Mouse (Mus musculus) effector memory CD4-positive, alpha-beta T cell, adult 5 months (primary cell): Measurements from ENCODE around the gene Mogs. TPM values are rescaled to one million over a fixed set of nuclear protein-coding genes. Genes with fewer than 3 reads are reported as not detected.

ENCODE experiments used
- polyA plus RNA-seq: library from polyadenylated mRNA; unstranded; fragments of 100-300 nt; shearing (Covaris generic); gene quantifications from one replicate; pipeline ENCODE4 v1.2.1, GENCODE M21; 2017

The Mogs gene
- polyA plus RNA-seq, result 71.4 TPM

DNA sequence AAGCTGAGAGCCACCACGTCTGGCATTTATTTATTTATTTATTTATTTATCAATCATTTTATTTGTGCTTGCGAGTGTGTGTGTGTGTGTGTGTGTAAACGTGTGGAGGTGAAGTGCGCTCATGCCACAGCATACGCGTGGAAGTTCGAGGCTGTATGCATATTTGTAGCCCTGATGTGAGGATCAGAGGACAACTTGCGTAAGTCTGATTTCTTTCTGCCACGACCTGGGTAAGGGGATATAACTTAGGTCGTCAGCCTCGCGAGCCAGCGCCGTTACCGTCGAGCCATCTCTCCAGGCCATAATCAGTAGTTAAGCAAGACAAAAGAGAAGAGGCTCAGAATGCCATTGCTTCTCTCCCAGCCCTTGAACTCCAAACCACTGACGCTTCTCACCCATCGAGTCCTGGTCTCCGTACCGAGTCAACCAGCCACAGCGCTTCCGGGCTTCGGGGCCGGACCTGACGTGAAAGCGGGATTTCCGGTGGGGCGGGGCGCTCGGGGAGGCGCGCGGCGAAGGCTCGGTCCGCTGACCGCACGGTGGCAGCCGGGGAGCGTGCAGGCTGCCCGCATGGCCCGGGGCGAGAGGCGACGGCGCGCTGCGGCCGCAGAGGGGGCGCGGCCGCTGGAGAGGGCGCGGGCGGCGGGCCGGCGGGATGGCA, at the start of gene Mogs:
Gene Mogs, plus strand, starts transcription at position 486 of the 661 bp plus-strand sequence.

DNA sequence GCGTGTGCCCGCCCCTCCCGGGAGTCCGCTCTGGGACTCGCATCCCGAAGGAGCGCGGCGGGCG, 45.2 kb upstream of the Mogs start, which contains the start of gene Tlx2:
Gene Tlx2, minus strand, starts transcription at position 47 of the 64 bp plus-strand sequence.

DNA sequence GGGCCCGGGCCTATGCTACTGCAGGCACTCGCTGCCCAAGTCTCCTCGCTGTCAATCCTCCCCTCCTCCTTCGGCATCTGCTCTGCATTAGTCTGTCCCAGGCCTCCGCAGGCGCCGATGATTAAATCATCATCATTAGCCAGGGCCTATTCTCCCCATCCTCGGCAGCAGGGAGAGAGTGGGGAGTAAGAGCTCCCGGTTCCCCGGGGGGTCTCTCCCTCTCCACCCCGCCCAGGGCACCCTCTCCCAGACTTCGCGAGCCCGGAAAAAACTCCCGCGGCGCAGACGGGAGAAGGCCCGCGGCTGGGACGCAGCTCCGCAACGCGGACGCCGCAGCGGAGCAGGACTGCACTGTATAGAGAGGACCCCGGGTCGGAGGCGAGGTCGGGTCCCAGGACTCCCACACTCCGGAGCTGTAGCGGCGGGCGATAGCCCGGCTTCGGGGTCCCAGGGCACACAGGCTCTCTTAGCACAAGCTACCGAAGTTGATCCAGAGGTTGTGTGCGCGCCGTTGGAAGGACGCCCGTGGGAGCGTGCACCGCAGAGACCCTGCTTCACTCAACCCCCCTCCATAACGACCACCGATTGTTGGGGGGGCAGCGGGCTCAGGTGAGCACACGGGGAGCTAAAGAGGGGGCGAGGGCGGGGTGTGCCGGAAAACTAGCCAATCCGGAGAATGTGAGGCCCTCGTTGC, 37.5 kb upstream of the Mogs start, which contains the start of gene Pcgf1:
Gene Pcgf1, plus strand, starts transcription at position 240 of the 694 bp plus-strand sequence.

DNA sequence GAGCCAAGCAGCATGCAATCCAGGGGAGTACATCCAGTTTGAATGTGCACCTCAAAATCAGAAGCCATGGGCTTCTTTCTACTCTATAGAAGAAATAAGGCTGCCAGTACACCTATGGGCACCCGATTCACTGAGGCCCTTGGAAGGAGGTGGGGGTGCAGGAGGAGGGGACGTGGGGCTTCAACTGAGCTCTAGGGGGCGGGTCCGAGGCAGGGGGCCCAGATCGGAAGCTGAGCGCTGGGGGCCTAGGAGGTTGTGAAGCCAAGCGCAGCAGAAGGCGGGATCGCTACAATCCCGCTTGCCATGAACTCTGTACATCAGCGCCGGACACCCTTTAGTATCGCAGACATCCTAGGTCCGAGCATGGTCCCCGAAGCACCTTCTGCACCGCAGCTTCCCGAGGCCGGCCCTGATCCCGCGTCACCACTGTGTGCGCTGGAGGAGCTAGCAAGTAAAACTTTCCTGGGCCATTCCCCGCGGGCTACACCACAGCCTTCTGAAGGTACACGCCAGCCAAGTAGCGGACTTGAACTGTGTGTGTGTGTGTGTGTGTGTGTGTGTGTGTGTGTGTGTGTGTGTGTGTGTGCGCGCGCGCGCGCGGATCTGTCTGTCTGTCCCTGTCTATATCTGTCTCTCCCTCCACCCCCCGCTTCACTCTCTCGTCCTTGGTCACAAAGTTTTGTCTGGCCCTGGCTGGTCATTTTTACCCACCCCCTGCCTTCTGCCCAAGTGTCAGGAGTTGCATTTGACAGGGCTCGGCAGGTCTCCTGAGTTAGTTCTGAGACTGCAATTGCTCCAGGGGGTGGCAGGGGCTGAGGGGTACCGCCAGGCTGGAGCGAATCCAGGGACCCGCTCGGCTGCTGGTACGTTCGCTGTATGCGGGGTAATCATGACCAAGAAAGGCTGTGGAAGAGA, 28.9 kb upstream of the Mogs start, which contains the start of gene Lbx2:
Gene Lbx2, plus strand, starts transcription at position 247 of the 915 bp plus-strand sequence.

GRCm38 (mm10) chr6:83101316-83101687, 14.0 kb upstream of the Mogs start, which contains the start of the genes Ccdc142 and Gm42688:
Gene Ccdc142, plus strand, starts transcription at chr6:83101601.
Gene Gm42688, plus strand, starts transcription at chr6:83101617.

DNA sequence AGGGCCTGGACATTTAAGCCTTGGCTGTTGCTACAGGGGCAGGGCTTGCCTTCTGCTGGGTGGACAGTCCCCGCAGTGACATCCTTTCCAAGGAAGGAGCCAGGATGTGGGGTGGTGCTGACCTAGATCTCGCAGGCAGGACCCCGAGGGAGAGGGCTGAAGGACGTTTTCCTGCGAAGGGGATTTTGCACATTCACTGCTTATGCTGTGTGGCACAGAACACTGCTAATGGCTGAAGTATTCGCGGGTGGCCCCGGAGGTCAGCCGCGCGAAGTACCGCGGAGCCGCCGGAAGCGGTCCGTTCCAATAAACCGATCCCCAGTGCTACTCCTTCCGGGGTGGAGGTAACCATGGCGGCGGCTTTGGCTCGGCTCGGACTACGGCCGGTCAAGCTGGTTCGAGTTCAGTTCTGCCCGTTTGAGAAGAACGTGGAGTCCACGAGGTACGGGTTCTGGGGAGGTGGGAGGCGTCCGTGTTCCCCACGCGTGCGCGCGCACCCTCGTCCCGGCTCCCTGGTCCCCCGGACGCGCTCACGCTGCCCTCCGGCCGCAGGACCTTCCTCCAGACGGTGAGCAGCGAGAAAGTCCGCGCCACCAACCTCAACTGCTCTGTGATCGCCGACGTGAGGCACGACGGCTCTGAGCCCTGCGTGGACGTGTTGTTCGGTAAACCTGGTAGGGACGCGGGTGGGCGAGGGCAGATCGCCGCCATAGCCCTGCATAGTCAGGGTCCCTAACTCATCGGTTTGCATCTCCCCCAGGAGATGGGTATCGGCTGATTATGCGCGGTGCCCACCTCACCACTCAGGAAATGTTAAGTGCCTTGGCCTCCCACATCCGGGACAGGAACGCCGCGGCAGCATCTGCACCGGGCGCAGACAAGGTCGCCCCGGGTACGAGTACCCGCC, 6.3 kb upstream of the Mogs start, which contains the start of gene Mrpl53:
Gene Mrpl53, plus strand, starts transcription at position 279 of the 907 bp plus-strand sequence.

GRCm38 (mm10) chr6:83120930-83121862, 5.9 kb downstream of the Mogs start, which contains the start of gene Wbp1:
Gene Wbp1, minus strand, starts transcription at chr6:83121559.

GRCm38 (mm10) chr6:83125331-83125730, 10.0 kb downstream of the Mogs start, which contains the start of gene Ino80b:
Gene Ino80b, minus strand, starts transcription at chr6:83125431.

GRCm38 (mm10) chr6:83134951-83135513, 19.7 kb downstream of the Mogs start, which contains the start of gene Rtkn:
Gene Rtkn, plus strand, starts transcription at chr6:83135463.

DNA sequence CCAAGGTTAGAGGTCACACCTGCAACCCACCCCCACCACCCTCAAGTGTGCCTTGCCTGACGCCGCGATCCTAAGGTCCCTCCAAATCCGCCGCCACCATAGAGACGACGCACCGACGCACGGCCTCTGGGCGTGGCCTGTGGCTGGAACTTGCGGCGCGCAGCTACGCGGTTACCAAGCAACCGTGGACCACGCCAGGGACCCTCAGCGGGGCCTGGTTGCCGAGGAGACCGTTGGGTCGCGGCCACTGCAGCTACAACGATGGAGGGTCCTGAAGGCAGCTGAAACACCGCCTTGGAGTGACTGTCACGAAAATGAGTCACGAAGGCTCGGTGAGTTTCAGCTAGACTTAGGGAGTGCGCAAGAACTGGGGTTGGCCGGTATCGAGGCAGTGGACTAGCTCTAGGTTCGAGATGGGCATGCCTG, 41.0 kb downstream of the Mogs start, which contains the start of the genes Wdr54 and 1700003E16Rik:
Gene Wdr54, minus strand, starts transcription at position 139 of the 426 bp plus-strand sequence.
Gene 1700003E16Rik, plus strand, starts transcription at position 146 of the 426 bp plus-strand sequence.

DNA sequence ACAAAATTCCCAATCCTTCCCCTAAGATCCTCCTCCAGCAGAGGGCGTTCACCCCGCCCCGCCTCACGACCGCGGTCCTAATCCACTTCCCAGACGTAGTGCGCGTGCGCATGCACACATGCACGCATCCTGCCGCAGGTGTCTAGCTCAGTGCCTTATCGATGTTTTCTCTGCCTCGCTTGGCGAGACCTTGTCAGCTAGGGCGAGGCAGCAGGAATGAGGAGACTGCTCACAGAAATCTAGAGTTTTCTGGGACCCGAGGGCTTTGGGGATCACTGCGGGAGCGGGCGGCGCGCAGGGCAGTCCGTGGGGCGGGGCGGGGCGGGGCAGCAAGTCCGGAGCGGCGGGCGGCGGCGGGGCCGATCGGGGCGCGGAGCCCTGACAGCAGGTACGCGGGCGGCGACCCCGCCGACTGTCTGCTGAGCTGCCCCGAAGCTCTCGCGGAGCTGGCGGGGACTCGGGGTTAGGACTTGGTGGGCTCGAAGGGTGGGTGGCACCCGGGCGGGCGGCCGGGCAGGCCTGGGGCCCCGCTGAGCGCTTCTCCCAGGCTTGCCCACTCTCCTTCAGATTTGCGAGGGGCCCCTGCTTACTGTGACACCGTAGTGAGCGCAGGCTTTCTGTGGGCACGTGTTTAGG, 50.4 kb downstream of the Mogs start, which contains the start of gene Dctn1:
Gene Dctn1, plus strand, starts transcription at position 314 of the 636 bp plus-strand sequence.

Other genes starting within 250 kb of the Mogs start
- 14.4 TPM for gene Sema4f, start 175.7 kb upstream of the Mogs start, polyA plus RNA-seq
- not detected for gene M1ap, start 168.6 kb upstream of the Mogs start, polyA plus RNA-seq
- 13.9 TPM for gene Dok1, start 82.0 kb upstream of the Mogs start, polyA plus RNA-seq
- not detected for gene Loxl3, start 81.3 kb upstream of the Mogs start, polyA plus RNA-seq
- gene Aup1, start 61.0 kb upstream of the Mogs start, polyA plus RNA-seq, result 408 TPM
- 38.1 TPM for gene Htra2, start 60.2 kb upstream of the Mogs start, polyA plus RNA-seq
- gene Dqx1, start 57.7 kb upstream of the Mogs start, polyA plus RNA-seq, result 2.7 TPM
- gene Tlx2, start 45.2 kb upstream of the Mogs start, polyA plus RNA-seq, result not detected
- gene Pcgf1, start 37.6 kb upstream of the Mogs start, polyA plus RNA-seq, result 25.5 TPM
- not detected for gene Lbx2, start 29.1 kb upstream of the Mogs start, polyA plus RNA-seq
- 2.9 TPM for gene Ccdc142, start 13.9 kb upstream of the Mogs start, polyA plus RNA-seq
- 7.2 TPM for gene Gm42688, start 13.9 kb upstream of the Mogs start, polyA plus RNA-seq
- 29.6 TPM for gene Mrpl53, start 6.5 kb upstream of the Mogs start, polyA plus RNA-seq
- gene Wbp1, start 6.1 kb downstream of the Mogs start, polyA plus RNA-seq, result 58.8 TPM
- 26.6 TPM for gene Ino80b, start 9.9 kb downstream of the Mogs start, polyA plus RNA-seq
- 0.77 TPM for gene Rtkn, start 20.0 kb downstream of the Mogs start, polyA plus RNA-seq
- gene Wdr54, start 40.9 kb downstream of the Mogs start, polyA plus RNA-seq, result 0.62 TPM
- not detected for gene 1700003E16Rik, start 40.9 kb downstream of the Mogs start, polyA plus RNA-seq
- 60.1 TPM for gene Dctn1, start 50.4 kb downstream of the Mogs start, polyA plus RNA-seq
- 0.81 TPM for gene Slc4a5, start 104.3 kb downstream of the Mogs start, polyA plus RNA-seq
- 63.8 TPM for gene Mthfd2, start 210.4 kb downstream of the Mogs start, polyA plus RNA-seq
- gene Mob1a, start 210.5 kb downstream of the Mogs start, polyA plus RNA-seq, result 176 TPM
- gene Bola3, start 233.7 kb downstream of the Mogs start, polyA plus RNA-seq, result 74.8 TPM